13 mouse cellular contexts compared by ENCODE assay signal in genomic region chr4:35089321-35090316, GRCm38 (mm10).
DNase-seq lines count a peak whose midpoint lies in the region; ATAC-seq and TF ChIP-seq lines count a peak whose summit lies in the region.
"Had no signal": no experiment of that assay in that cellular context is flagged by ENCODE, and none has a peak within 500 bp of the region (broad histone marks: within the 10 kb centered on the region; RNA-seq: fewer than 3 reads in every experiment).

No protein-coding gene starts in this region.

- H3K4me1 ChIP-seq in limb, embryonic 15.5 days: peaks cover 6% of the 10 kb centered on the region; the same call in 1 of the 2 replicates
- peaks cover 2% of the 10 kb centered on the region; the same call in 1 of the 2 replicates for H3K4me1 ChIP-seq in limb, embryonic 10.5 days
- H3K4me1 ChIP-seq in thymus, adult 2 months (replicated peaks; ENCODE audit: control insufficient read depth, insufficient read depth, low read length): no peaks in the 10 kb centered on the region
- no peaks in the 10 kb centered on the region for H3K4me1 ChIP-seq in midbrain, embryonic 10.5 days
- H3K4me1 ChIP-seq: heart, embryonic 15.5 days had no signal

- no peaks in the 10 kb centered on the region for H3K36me3 ChIP-seq in limb, embryonic 15.5 days
- no peaks in the 10 kb centered on the region for H3K36me3 ChIP-seq in limb, embryonic 10.5 days
- H3K36me3 ChIP-seq in thymus, adult 2 months (ENCODE audit: control insufficient read depth, insufficient read depth, low read length): no peaks in the 10 kb centered on the region
- no peaks in the 10 kb centered on the region for H3K36me3 ChIP-seq in midbrain, embryonic 10.5 days
- H3K36me3 ChIP-seq: heart, embryonic 15.5 days; lung, embryonic 15.5 days had no signal

- H3K4me3 ChIP-seq in limb, embryonic 15.5 days: no peak overlapping the region
- H3K4me3 ChIP-seq in limb, embryonic 10.5 days: no peak overlapping the region
- H3K4me3 ChIP-seq in thymus, adult 2 months (ENCODE audit: control insufficient read depth, insufficient read depth, low read length): no peak overlapping the region
- H3K4me3 ChIP-seq in midbrain, embryonic 10.5 days: no peak overlapping the region
- H3K4me3 ChIP-seq: heart, embryonic 15.5 days; lung, embryonic 15.5 days had no signal

- H3K4me2 ChIP-seq in limb, embryonic 15.5 days: no peak overlapping the region
- H3K4me2 ChIP-seq: heart, embryonic 15.5 days; lung, embryonic 15.5 days had no signal

- no peaks in the 10 kb centered on the region for H3K9me3 ChIP-seq in limb, embryonic 15.5 days
- no peaks in the 10 kb centered on the region for H3K9me3 ChIP-seq in limb, embryonic 10.5 days (replicated peaks)
- no peaks in the 10 kb centered on the region for H3K9me3 ChIP-seq in midbrain, embryonic 10.5 days (replicated peaks)
- H3K9me3 ChIP-seq: heart, embryonic 15.5 days; lung, embryonic 15.5 days had no signal

- H3K27me3 ChIP-seq in limb, embryonic 15.5 days: no peaks in the 10 kb centered on the region
- H3K27me3 ChIP-seq in limb, embryonic 10.5 days (ENCODE audit: low read depth, poor library complexity, severe bottlenecking): no peaks in the 10 kb centered on the region
- H3K27me3 ChIP-seq in thymus, adult 2 months (ENCODE audit: control insufficient read depth, insufficient read depth, low read length): no peaks in the 10 kb centered on the region
- H3K27me3 ChIP-seq in midbrain, embryonic 10.5 days (ENCODE audit: low read depth, poor library complexity, severe bottlenecking): no peaks in the 10 kb centered on the region
- H3K27me3 ChIP-seq: heart, embryonic 15.5 days; lung, embryonic 15.5 days had no signal

- H3K9ac ChIP-seq in limb, embryonic 15.5 days: no peak overlapping the region
- H3K9ac ChIP-seq: heart, embryonic 15.5 days; lung, embryonic 15.5 days had no signal

- no peak for TF ChIP-seq CTCF in thymus, adult 2 months (IDR thresholded peaks at IDR 0.05; ENCODE audit: borderline replicate concordance, control insufficient read depth, extremely low read depth, insufficient read depth, low read length, poor library complexity)

- peak overlapping the region; percentile 22; the same call in 1 of the 2 replicates for H3K27ac ChIP-seq in limb, embryonic 15.5 days
- H3K27ac ChIP-seq in limb, embryonic 10.5 days: no peak overlapping the region
- no peak overlapping the region for H3K27ac ChIP-seq in thymus, adult 2 months (ENCODE audit: control insufficient read depth, insufficient read depth, low read length)
- no peak overlapping the region for H3K27ac ChIP-seq in midbrain, embryonic 10.5 days (replicated peaks)
- H3K27ac ChIP-seq: heart, embryonic 15.5 days; lung, embryonic 15.5 days had no signal

- peak; percentile 11 for DNase-seq in cerebellum, adult 9-10 months
- no peak for DNase-seq in cerebellum, adult 11 months
- DNase-seq in limb, embryonic 10.5 days (ENCODE audit: low spot score): no peak
- DNase-seq in brain, adult 2 months (ENCODE audit: low read depth, low spot score): peak; percentile 24
- DNase-seq in lung, postnatal 14 days: peak; percentile 46
- no peak for DNase-seq in thymus, adult 2 months
- no peak for DNase-seq in midbrain, embryonic 10.5 days (ENCODE audit: low spot score)
- DNase-seq: cerebellum, postnatal 36 days had no signal

- no peak for ATAC-seq in limb, embryonic 15.5 days (ENCODE audit: insufficient number of reproducible peaks, low FRiP score, low TSS enrichment, low read depth)
- ATAC-seq: intestine, embryonic 16.5 days; midbrain, embryonic 16.5 days had no signal

- WGBS in limb, embryonic 15.5 days: 61% methylated on average over 14 of the region's 14 CpGs
- 87% methylated on average over 14 of the region's 14 CpGs for WGBS in limb, embryonic 10.5 days
- 94% methylated on average over 14 of the region's 14 CpGs for whole genome bisulfite sequencing in thymus, adult 2 months
- 87% methylated on average over 14 of the region's 14 CpGs for WGBS in midbrain, embryonic 10.5 days

- TF ChIP-seq POLR2A in thymus, adult 2 months (IDR thresholded peaks at IDR 0.05; ENCODE audit: control insufficient read depth, extremely low read depth, insufficient read depth, low read length, poor library complexity): no peak

Comparison
In these comparisons a context has a peak if more than half of its experiments do, and no peak if none do; other contexts are left out.
1. DNase-seq: peak in cerebellum, adult 9-10 months (single experiment), brain, adult 2 months (single experiment) and lung, postnatal 14 days (single experiment); none in cerebellum, adult 11 months (single experiment), limb, embryonic 10.5 days (single experiment), thymus, adult 2 months (single experiment) and midbrain, embryonic 10.5 days (single experiment).